Mouse (Mus musculus) thymus, postnatal 0 days (tissue): ENCODE measurements around the gene Axl. TPM values are rescaled to one million over a fixed set of nuclear protein-coding genes. Genes with fewer than 3 reads are reported as not detected.

Experiments
- DNase-seq: peaks from one replicate; pipeline ENCODE4 v3.0.0-alpha.2; 2015; ENCODE audit warnings: low spot score
- polyA plus RNA-seq: library from polyadenylated mRNA; unstranded; fragments of >200 nt; fragmentation: Nextera tagmentation; extraction: Ambion mirVana; gene quantifications from 2 replicates; pipeline ENCODE4 v1.2.1, GENCODE M21; 2015

Axl gene
- polyA plus RNA-seq = 26.9 and 29.4 TPM in 2 replicates

DNA sequence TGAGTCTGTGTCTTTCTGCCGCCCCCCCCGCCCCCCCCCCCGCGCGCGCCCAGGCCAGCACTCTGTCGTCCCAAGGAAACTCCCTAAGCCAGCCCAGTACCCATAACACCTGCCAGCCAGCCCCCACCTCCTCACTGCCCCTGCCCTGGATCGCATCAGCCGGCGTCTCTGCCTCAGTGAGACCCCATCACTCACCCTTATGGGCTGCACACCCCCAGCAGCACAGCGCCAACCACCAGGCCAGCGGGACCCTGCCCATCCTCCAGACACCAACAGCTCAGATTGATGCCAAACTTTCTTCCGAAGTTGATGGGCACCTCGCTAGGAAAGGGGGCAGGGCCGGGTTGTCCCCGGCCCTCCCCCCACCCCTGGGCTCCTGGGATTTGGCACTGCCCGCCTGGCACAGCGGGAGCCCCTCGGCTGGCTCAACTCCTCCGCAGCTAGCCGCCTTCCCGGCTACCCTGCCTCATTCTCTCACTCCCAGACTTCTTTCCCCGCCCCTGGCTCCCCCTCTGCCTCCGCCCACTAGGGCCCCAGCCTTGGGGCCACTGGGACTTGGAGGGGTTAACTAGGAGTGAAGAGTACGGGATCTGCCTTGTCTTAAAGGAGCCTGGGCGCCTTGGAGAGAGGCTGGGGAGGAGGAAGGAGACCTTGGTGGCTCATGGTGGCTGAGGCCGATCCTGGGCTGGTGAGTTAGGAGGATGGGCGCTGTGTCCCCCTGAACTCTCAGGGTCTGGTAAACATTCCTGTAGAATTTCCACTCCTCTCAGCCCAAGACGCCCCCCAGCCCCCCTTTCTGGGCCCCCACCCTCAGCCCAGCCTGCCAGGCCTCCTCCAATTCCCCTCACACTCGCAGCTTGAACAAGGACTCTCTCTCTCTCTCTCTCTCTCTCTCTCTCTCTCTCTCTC is at the start of gene Axl:
Gene Axl, minus strand, starts transcription at position 486 of the 909 bp plus-strand sequence.
- no peak for DNase-seq

DNA sequence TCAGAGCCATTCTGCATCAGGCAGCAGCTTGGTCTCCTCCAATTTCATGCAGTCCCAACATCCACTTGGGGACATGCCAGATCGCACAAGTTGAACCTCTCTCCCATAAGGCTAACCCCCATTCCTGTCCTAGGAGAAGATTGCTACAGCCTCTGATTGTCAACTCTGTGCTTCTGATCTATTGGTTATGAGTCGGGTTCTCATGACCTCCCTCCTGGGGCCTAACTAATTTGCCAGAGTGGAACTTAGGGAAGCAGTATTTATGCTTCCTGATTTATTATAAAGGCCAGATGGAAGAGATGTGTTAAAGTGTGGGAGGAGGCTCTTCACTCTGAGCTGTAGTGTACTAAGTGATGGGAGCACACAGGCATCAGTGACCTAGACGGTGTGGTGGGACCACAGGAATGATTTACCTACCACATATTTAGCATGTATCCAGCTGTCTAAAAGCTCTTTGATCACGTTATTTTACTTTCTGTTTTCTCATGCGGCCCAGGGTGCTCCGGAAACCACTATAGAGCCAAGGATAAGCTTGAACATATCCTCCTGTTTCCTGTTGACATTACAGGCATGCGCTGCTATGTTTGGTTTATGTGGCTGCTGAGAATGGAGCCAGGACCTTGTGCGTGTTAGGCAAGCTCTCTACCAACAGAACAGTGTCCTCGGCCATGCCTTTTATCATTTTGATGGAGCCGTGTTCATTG is 46.8 kb upstream of the Axl start:
- peak; percentile 57 for DNase-seq

- DNase-seq = no peak
These were observed 43.3 kb upstream of the Axl start for GRCm38 (mm10) chr7:25831557-25832530.

DNA sequence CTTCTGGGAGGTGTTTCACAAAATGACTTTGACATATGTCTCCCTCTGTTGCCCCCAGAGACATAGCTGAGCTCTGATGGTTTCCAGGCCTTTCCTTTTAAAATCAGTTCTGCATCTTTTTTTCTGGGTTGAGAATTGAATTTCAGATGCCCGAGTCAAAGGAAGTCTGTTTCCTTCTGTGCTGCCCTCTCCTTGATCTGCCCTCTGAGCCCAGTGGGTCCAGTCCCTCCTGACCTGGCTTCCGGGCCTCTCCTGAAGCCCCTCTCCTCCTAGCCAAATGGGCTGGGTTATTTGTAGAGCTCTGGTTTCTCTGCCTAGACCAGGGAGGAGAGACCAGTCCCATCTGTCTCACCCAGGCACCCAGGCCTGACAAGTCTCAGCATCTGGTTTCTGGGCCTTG is 41.7 kb upstream of the Axl start:
- DNase-seq = no peak

- DNase-seq = peak; percentile 36
These were observed 38.7 kb upstream of the Axl start for GRCm38 (mm10) chr7:25827199-25827598.

GRCm38 (mm10) chr7:25826029-25826428 is 37.5 kb upstream of the Axl start:
- DNase-seq = no peak

DNA sequence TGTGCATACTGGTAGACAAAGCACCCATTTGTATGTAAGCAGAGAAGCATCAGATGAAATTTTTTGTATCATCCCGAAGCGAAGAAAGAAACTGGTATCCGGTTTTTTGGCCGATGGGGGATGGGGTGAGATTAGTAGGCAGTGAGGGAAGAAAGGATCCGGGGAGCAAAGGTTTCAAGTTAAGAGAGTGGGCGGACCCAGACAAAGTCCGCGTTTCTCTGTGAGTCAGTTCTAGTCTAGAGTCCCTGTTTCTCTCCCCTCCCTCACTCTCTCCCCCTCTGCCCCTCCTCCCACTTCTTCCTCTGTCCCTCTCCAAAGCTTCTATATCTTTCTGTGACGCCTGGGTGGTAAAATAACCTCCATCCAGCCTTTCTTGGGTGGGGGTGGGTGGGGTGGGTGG is 36.5 kb upstream of the Axl start:
- no peak for DNase-seq

- peak; percentile 26 for DNase-seq
These were observed 27.9 kb upstream of the Axl start, which contains the start of gene Cyp2s1 for GRCm38 (mm10) chr7:25816241-25816919. Cyp2s1 (minus strand) TSS chr7:25816913.

DNA sequence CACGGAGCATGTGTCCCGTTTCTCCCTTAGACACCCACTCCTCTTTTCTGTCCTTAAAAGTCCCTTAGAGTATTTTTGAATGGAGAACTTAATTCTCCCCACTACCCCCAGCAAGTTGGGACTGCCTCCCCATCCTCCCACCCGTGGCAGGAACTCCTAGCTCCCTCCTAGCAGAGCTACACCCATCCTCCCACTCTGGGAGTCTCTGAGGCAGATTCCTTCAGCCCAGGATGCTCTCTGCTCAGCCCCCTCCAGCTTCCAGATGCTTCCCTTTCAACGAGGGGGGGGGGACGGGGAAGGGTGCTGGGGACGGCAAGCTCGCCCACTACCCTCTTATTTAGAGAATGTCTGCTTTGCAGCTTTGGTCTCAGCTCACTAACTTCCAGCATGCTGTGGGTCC is 27.1 kb upstream of the Axl start:
- no peak for DNase-seq

GRCm38 (mm10) chr7:25814711-25815110 is 26.2 kb upstream of the Axl start:
- no peak for DNase-seq

DNA sequence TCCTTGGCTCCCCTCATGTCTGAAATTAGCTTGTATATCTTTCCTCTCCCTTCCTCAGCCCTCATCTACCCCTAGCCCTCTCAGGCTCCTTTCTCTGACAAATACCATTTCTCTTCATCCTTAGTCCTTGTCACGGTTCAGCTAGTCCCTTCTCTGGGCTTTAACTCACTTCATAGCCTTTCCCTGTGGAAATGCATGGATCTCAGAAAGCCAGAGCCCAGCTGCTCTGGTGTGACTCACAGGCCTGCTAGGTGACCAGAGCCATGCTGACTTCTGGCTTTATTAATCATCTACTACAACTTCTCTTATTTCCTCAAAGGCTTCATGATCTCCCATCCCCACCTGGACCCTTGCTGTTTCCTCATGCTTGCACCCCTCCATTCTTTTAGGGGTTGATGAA is 23.7 kb upstream of the Axl start:
- no peak for DNase-seq

GRCm38 (mm10) chr7:25811716-25812115 is 23.2 kb upstream of the Axl start:
- DNase-seq = no peak

DNA sequence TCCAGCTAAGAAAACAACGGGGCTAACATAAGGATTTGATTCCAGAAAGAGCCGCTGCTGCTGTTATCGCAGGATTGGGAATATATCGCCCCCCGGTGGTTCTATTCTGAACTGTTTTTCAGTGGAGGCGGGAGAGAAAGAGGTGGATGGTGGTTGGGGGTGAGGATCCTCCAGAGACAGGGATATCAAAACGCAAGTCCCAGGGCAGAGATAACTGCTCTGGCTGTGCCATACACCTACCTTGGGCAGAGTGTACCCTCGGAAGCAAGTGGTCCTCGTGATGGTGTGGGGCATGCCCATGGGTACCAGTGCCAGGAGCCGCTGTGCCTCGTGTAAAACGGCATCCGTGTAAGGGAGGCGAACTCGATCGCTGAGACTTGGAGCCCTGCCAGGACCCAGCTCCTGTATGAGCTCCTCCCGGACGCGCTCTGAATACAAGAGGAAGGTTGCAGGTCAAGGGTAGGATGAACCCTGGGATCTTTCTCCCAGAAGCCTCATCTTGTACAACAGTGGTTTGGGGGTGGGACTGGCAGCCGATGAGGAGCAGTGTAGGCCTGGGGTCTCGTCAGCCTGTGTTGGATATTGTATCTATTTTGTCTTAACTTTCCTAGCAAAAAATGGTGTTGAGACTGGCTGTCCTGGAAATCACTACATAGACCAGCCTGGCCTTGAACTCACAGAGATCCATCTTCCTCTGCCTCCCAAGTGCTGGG is 17.3 kb upstream of the Axl start:
- peak; percentile 74 for DNase-seq

GRCm38 (mm10) chr7:25804792-25805191 is 16.3 kb upstream of the Axl start:
- no peak for DNase-seq

- no peak for DNase-seq
These were observed 15.0 kb upstream of the Axl start for GRCm38 (mm10) chr7:25803460-25803859.

GRCm38 (mm10) chr7:25802241-25803125 is 14.0 kb upstream of the Axl start:
- DNase-seq = no peak

DNA sequence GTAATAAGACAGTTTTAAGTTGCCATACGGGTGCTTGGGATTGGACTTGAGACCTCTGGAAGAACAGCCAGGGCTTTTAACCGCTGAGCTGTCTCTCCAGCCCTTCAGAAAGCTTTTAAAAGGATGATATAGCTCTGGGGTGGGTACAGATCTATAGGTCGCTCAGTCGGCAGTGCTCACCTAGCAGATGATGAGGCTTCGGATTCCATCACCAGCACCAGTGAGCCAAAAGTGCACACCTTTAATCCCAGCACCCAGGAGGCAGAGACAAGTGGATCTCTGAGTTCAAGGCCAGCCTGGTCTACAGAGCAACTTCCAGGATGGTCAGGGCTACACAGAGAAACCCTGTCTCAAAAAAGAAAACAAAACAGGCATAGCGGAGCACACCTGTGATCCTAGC is 12.5 kb upstream of the Axl start:
- no peak for DNase-seq

- no peak for DNase-seq
These were observed 10.9 kb upstream of the Axl start for GRCm38 (mm10) chr7:25799369-25799768.

DNA sequence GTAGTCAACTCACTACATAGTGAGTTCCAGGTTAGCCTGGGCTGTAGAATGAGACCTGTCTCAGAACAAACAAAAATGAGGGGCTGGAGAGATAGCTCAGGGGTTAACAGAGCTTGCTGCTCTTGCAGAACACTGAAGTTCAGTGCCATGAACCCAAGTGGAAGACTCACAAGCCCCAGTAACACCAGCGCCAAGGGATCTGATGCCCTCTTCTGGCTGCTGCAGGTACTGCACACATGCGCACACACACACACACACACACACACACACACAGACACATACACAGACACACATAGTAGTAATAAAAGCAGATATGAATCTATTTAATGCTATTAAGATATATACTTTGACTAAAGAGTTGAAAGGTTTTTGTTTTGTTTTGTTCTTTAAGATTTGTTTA is 10.0 kb upstream of the Axl start:
- no peak for DNase-seq
